Mouse (Mus musculus): ENCODE measurements around the gene Adsl.
"Not testable (repeated sequence)": the region's sequence is repeated elsewhere in the genome, so short reads cannot be mapped to it uniquely, and the experiment has no call there.

Gene Adsl

DNA sequence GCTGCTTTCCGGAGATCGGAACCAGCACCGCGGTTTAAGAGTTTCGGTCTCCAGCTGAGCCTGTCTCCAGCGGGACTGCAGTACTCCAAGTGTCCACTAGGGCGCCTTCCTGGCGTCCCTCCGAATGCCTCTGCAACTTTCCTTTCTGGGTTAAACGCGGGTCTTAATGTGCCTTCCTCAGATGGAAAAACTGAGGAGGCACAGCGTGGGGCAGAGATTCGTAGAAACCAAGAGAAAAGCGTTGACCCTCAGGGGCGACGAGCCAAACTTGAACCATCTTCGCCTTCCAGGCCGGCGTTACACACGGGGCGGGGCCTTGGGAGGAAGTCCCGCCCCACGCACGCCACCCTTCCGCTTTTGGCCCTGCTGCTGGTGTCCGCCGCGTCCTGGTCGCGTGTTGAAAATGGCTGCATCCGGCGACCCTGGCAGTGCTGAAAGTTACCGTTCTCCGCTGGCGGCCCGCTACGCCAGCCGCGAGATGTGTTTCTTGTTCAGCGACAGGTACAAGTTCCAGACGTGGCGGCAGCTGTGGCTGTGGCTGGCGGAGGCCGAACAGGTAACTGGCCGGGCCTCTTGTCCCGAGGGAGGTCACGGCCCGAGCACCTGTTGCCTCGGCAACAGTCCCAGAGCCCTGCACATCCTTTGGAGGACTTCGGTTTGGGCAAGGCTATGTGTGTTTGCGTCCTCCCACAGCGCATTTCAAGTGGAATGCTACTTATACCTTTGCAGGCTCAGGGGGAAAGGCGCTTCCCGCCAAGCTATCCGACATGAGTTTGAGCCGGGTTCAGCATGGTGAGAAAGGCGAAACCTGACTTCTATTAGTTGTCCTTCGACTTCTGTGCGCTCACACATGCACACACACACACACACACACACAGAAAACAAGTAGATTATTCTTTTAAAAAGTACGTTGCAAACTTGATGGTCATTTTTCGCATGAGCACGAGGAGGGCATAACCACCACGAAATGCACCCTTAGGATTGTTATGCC, at the start of gene Adsl:
Gene Adsl (plus strand): TSS at position 346 of the 991 bp plus-strand sequence.
- peak; percentile 87 for DNase-seq (ENCODE audit: low spot score)

DNA sequence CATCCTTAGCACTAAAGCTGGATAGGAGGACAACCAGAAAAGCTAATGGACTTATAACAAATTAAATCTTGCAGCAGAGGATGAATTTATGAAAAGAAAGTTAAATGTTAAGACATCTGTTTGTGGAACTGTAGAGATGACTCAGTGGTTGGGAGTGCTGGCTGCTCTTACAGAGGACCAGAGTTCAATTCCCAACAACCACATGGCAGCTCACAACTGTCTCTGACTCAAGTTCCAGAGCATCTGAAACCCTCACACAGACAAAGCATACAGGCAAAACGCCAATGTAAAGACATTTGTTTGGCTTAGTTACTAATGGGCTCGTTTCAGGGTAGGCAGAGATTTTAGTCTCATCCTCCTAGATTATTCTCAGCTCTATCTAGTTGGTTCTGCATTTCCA, 48.5 kb upstream of the Adsl start:
- no peak for DNase-seq (ENCODE audit: low spot score)

DNA sequence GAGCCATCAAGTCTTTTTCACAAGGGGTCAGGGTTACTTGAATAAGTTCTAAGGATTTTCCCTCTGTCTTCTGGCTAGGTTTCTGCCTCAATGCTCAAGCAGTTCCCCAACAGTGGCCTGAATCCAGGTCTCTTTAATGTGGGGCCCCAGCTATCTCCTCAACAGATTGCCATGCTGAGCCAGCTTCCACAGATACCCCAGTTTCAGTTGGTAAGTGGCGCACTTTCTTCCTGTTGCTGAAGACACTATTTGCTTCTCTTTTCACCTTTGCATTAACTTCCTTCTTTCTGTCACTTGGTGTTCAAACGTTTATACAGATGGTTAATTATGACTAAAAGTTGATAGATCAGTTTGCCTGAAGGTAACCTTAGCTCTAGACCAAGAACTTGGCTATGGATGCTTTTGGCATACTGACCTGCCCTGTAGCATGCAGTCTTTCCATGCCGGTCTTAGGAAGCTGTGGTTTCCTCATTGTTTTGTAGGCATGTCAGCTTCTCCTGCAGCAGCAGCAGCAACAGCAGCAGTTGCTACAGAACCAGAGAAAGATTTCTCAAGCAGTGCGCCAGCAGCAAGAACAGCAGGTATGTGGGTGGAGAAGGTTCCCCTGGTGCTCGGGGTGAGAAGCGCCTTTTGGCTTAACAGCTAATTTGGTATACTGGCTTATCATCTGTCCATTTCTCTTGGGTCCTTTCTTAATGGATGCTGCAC, 46.3 kb upstream of the Adsl start:
- DNase-seq (ENCODE audit: low spot score), result no peak

DNA sequence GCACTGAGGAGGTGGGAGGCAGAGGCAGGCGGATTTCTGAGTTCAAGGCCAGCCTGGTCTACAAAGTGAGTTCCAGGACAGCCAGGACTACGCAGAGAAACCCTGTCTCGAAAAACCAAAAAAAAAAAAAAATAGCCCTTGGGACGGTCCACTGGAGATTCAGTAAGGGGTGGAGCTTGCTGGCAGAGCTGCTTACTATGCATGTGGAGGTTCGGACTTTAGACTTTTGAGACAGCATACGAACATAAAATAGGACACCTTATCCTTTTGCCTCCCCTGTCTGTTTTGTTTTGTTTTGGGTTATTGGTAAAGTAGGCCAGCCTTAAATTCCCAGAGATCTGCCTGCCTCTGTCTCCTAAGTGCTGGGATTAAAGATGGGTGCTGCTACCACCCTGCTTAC, 43.5 kb upstream of the Adsl start:
- DNase-seq (ENCODE audit: low spot score), result not testable (repeated sequence)

DNA sequence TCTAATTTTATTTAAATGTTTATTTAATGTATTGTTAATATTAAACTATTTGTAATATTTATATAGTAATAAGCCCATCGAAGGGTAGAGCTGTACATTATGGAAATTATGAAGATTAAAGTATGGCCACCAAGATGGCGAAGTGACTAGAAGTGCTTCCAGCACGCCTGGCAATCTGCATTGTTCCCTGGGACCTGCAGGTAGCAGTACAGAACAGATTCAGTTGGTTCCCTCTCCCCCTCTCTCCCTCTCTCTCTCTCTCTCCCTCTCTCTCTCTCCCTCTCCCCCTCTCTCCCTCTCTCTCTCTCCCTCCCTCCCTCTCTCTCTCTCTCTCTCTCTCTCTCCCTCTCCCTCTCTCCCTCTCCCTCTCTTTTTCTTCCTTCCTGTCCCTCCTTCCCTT, 38.1 kb upstream of the Adsl start:
- no peak for DNase-seq (ENCODE audit: low spot score)

DNA sequence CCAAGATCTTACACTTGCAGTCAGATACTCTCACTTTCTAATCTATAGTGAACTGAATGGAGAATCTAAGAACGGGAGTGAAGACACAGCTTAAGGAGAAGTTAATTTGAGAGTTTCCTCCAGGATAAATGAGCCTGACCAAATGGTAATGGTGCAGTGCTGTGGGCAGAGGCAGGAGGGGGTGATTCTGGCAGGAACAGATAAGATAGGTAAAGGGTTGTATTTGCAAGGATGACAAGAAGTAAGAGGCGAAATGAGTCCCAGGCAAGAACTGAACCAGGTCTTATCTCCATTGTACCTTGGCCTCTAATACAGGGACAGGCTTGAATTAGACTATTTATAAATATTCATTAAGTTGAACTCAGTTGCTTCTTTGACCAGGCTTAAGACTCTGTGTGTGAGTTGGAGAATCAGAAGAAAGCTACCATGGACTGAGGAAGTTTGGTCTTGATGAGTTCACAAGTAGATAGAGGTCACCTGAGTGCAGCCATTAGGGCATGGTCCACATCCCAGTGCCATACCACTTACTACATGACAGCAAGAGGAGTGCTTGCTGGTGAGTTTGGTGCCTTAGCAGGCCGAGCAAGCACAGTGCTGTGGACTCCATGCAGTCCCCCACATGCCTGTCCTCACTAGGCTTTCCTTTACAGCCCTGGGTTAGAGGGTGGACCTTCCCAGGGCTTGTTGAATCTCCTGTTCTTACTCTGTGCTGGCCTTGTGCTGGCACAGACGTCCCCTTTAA, 37.3 kb upstream of the Adsl start:
- DNase-seq (ENCODE audit: low spot score), result no peak

DNA sequence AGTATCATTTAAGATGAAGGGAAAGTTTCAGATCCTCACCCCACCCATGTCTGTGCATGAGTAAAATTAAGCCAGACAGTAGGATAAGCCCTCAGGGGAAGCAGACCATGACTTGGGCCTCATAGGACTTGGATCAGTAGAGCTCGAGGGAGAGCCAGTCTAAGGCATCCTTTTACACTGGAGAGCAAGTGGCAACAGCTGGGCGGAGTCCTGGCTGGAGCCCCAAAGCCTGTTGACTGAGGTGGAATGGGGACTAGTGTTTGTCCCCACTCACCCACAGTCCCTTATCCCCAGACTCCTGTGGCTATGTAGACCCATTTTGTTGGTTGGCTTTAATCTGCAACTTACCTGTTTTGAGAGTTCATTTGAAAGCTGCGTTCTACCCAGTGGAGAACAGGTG, 36.1 kb upstream of the Adsl start:
- DNase-seq (ENCODE audit: low spot score), result no peak

DNA sequence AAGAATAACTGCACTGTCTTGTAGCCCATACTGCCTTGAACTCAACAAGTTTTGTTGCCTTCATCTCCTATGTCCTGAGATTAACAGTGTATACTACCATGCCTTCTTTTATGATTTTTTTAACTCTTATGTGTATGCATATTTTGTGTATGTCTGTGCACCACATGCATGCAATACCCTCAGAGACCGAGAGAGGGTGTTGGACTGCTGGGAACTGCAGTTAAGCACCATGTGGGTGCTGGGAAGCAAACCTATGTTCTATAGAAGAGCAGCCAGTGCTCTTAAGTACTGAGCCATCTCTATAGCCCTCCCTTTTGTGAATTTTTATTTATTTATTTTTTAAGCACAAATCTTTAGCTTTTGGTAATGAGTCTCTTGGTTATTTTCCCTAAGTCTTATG, 34.5 kb upstream of the Adsl start:
- DNase-seq (ENCODE audit: low spot score), result no peak

DNA sequence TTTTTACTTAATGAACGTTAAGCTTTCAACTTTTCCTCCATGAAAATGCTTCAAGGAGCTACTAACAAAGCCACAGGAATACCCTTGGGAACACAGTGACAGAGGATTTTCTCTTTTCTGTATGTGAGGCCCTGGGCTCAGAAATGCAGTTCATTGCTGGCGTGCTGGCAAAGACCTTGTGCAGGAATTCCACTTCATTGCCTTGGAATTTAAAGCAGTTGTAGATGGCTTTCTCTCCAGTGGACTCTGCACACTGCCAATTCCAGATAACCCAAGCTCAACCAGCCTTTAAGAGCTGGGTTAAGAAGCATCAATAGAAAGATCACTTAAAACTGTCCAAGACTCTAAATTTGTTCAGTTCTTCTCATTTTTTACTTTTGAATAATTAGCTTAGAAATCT, 32.4 kb upstream of the Adsl start:
- peak; percentile 58 for DNase-seq (ENCODE audit: low spot score)

DNA sequence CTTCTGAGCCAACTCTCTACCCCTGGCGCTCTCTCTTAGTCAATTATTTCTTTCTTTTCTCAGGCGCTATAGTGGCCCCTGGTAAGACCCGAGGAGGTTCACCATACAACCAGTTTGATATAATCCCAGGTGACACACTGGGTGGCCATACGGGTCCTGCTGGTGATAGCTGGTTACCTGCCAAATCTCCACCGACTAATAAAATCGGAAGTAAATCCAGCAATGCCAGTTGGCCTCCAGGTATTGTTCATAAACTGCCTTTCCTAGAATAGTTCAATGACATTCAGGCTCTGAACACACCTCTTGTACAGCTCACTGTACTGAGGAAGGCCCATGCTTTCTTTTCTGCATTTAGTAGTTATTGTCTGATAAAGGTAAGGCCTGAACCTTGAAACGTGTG, 31.7 kb upstream of the Adsl start:
- DNase-seq (ENCODE audit: low spot score), result no peak

DNA sequence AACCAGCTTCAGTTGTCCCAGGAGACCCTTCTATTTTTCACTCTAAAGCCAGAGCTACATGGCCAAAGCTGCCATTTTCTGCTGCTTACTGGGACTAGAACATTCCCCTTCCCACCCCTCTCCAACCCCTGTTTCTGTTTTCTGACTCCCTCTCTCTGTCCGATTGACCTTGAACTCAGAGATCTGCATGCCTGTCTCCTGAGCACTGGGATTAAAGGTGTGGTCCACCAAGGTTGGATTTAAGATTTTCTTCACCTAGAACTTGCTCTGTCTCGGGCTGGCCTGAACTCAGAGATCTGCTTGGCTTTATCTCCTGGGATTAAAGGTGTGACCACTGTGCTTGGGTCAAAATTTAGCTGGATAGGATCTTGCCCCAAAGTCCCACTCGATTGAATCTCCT, 27.9 kb upstream of the Adsl start:
- DNase-seq (ENCODE audit: low spot score), result no peak

DNA sequence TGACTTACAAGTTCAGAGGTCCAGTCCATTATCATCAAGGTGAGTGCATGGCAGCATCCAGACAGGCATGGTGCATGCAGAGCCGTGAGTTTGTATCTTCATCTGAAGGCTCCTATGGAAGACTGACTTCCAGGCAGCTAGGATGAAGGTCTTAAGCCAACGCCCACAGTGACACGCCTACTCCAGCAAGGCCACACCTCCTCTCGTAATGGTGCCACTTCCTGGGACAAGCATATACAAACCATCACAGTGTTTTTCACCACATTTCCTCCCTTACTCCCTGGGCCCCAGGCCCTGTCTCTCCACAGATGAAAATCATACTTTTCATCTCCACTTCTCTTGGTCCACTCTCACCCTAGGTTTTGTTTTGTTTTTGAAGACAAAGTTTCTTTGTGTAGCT, 26.5 kb upstream of the Adsl start:
- no peak for DNase-seq (ENCODE audit: low spot score)

DNA sequence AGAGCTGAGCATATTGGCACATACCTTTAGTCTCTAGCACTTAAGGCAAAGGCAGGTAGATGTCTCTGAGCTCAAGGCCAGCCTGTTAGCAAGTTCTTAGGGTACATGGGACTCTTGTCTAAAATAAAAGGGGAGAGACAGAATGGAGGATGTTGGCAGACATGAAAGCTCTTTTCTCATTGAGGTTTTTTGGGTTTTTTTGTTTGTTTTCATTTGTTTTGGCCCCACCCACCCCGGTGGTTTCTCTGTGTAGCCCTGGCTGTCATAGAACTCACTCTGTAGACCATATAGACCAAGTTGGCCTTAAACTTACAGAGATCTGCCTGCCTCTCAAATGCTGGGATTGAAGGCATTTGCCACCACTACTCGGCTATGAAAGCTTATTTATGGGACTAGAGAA, 24.1 kb upstream of the Adsl start:
- no peak for DNase-seq (ENCODE audit: low spot score)

DNA sequence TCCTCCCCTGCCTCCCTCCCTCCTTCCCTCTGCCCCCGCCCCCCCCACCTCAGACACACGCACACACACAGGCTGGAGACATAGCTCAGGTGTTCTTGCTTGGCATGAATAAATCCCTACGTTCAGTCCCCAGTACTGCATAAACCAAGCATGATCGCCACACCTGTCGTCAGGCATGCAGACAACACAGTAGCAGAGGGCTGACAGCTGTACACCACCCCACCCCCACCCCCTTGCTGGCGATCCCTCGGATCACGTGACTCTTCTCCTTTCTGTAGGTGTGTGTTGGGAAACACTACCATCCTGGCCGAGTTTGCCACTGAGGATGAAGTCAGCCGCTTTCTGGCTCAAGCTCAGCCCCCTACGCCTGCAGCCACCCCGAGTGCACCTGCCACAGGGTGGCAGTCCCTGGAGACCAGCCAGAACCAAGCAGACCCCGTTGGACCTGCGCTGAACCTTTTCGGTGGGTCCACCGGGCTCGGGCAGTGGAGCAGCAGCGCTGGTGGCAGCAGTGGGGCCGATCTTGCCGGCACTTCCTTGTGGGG, 19.4 kb upstream of the Adsl start:
- no peak for DNase-seq (ENCODE audit: low spot score)

DNA sequence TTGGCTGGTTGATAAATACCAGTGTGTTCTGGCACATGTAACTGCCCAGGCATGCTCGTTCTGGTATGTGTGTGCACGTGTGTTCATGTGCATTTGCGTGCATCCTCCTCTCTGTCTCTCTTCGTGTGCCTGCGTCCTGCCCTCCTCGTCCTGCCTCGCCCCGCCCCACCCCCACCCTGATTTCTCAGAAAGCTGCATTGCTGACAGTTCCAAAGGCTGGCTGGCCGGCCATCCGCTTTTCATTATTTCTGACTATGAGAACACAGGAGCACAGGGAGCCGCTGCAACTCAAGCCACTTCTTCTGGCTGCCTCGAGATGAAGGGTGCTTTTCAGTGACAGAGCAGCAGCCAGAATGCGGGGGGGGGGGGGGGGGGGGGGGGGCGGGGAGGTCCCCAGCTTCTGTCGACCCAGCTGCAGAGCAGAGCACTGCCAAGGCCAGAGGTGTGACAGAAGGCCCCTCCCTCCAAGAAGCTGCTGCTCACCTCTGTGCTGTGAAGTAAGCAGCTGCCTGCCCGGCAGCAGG, 18.2 kb upstream of the Adsl start:
- no peak for DNase-seq (ENCODE audit: low spot score)

DNA sequence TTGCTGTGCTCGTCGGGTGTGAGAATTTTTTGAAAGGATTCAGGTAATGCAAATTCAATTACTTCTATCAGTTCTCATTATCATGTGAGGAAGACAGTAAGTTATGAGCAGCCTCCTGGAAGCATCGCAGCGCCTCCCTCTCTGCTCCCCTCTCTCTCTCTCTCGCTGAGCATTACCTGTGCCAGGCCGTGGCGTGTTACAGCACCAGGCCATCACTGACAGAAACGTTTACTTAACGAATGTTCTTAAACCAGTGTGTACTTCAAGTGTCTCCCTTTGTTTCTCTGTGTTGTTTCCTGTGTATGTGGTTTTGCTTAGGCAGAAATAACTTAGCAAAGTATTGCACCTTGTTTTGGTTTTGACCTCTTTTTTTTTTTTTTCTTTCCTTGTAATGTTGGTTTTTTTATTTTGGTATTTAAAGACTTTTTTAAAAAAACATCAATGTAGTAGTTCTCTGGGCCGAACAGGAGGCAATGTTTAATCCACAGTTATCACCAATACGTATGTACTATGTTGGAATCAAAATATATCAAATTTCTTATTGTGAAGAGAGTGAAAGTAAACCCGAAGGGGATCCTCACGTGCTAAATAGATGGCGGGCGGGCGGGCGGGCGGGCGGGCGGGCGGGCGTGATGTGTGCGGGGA, 17.5 kb upstream of the Adsl start:
- DNase-seq (ENCODE audit: low spot score), result not testable (repeated sequence)

DNA sequence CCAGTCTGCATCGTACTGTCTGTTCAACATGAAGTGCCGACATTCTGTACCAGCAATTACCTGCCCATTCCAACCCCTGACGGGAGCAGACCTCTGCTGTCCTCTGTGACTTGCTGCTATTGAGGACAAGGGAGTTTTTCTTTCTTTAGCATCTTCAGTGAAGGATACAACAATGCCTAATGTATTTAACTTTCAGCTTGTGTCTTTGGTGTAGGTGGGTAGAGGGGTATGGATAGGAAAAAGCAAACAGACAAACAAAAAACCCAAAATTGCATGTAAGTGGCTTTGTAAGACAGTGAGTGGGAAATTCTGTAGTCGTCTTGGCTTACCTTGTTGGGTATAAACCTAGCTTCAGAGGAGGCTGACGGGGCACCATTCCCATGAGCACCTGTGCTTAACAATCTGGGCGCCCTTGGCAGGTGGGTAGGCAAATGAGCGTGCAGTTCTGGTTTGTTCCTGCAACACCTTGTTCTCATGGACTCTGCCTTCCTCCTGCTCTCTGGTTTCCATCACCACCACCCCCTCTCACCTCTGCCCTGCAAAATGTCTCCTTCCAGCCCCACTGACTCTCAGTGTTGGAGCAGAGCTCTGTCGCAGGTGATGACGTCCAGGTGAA, 16.8 kb upstream of the Adsl start:
- no peak for DNase-seq (ENCODE audit: low spot score)

DNA sequence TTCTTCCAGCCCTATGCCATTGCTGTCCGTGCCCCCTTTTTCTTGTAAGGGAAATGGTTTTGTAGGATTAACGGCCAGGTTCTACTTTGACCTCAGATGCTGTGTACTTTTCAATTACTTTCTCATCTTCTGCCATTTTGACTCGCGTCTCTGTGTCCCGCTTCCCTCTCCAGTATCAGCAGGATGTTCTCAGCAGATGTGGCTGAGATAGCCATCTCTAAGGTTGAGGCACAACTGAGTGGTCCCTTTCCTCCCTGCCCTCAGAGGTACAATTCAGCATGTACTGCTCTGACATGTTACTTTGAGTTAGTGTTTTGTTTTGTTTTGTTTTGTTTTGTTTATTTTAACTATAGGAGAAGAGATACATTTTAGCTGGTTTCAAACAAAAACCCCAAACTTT, 13.4 kb upstream of the Adsl start:
- DNase-seq (ENCODE audit: low spot score), result no peak

DNA sequence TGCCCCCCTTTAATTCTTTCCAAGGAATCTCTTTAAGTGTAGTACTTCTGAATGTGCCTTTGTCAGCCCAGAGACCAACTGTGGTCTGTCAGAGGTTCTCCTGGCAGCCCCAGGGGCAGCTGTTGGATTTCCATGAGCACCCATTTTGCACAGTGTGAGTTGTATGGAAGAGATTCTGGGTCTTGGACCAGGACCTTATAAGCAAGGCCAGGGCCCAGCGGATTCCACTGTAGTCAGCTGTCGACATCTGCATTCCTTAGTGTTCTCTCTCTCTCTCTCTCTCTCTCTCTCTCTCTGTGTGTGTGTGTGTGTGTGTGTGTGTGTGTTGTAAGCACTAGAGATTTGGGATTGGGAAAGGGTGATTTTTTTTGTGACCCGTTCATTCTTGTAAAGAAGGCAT, 11.6 kb upstream of the Adsl start:
- DNase-seq (ENCODE audit: low spot score), result peak; percentile 47

DNA sequence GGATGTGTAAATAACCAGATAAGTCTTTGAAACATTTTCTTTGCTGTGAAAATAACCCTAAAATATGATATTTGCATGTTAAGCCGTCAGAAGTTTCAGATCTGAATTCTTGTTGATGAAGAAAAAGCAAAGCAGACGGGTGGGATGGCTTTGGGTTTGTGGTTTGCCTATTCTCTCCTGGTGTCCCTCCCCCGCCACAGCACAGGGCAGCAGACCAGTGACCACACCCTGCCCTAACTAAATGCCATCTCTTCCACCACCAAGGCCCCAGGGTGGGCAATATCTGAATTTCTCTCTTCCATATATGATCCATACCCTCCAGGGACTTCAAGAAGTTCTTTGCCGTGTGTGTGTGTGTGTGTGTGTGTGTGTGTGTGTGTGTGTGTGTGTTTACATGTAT, 9.7 kb upstream of the Adsl start:
- DNase-seq (ENCODE audit: low spot score), result no peak

DNA sequence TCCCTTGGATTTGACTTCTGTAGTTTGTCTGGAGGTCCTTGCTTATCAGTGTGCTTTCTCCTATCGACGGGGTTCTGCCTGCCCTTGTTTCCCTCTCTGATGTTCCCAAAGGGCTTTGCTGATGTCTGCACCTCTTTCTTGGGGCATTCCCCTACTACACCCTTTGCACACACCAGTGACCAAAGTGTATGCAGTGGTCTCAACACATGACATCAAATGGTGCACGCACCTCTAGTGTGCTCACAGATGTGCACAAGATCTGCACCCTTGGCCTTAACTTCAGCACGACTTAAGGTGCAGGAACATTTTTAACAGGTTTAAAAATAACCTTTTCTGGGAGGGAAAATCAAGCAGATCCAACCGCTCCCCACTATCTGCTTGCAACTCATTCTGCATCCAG, 8.9 kb upstream of the Adsl start:
- DNase-seq (ENCODE audit: low spot score), result no peak

Data from lung, postnatal 25 days (tissue).